Mouse (Mus musculus): ENCODE results near the gene Slc28a1.
A peak's percentile ranks its signal among the peaks of the same experiment; 100 is the strongest.

Gene Slc28a1

DNA sequence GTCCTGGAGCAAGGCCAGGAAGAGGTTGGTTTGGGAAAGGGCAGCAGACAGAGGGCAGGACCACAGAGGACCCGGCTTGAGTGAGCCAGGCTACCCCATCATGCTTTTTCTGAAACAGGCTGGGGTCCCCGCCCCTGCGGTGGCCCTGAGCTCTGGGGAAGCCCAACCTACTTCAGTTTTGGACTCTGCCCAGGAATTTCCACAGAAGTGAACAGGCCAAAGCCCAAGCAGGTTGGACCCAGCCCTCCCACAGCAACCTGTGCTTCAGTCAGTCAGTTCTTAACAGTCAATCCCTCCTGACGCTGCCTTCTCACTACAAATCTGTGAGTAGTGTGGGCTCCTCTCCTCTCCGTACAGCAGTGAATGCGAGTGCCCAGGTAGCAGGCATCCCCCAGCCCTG lies at the start of gene Slc28a1:
Gene Slc28a1, plus strand, starts transcription at position 245 of the 400 bp plus-strand sequence.
- no peak for DNase-seq (ENCODE audit: low spot score)

DNA sequence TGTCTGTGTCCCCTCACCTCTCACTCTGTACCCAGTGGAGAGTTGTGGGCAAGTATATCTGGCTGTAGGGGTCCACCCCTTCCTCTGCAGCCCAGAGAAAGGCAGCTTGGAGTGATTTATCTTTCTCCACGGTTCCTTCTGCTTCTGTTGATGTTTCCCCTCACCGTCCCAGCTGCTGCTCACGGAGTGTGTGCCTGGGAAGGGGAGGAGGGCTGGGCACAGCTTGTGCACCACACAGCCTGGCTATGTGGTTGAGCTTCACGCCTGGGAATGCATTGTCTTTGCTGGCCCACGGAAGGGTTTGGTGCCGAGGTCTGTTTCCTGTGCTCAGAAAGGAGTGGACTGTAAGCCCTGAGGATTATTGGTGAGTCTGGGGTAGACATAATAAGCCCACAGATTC lies 47.9 kb upstream of the Slc28a1 start:
- no peak for DNase-seq (ENCODE audit: low spot score)

DNA sequence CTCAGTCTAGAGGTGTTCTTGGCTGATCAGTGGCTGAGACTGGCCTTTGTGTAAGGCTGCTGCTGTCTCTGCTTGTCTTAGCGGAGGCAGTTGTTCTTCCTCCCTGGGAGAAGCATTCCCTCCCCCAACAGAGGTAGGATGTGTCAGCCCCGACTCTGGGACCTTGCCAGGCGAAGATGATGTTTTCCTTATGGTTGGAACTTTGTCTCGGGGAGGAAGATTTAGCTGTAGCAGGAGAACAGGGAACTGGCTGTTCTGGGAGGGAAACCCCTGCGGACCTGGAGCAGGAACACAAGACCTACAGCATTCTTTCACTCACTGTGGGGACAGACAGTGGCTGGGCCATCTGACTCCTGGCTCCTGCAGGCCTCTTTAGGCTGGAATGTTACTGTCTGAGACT lies 42.1 kb upstream of the Slc28a1 start:
- peak; percentile 68 for DNase-seq (ENCODE audit: low spot score)

DNA sequence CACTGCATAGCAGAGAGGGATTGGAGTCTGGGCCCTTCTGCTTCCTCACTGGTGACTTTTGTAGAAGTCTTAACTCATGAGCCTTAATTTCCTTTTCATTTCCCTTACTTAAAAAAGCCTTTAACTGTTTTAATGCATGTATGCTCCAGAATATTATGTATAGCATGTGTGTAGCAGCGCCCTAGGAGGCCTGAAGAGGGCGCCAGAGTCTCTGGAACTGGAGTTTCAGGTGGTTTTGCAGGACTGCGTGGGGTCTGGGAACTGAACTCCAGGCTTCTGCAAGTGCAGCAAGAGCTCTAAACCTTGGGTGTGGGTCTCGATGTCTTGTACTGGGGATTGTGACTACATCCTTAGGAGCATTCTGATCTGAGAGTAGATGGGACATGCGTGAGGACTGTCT lies 41.3 kb upstream of the Slc28a1 start:
- no peak for DNase-seq (ENCODE audit: low spot score)

DNA sequence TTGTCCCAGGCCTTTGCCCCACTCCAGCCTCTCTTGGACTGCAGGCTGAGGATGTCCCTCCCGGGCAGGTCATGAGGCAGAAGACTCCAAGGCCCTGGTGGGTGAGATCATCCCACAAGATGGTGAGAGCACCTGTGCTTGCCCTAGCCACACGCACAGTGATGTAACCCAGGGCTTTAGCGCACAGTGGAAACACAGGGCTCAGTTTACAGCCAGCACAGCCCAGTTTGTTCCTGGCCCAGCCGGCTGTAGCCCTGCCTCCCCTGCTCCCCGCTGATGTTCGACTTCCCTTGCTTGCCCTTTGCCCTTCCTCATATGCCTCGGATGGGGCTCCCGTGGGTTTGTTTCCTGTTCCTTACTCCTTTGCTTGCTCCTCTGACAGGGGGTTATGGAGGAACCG lies 40.1 kb upstream of the Slc28a1 start:
- DNase-seq (ENCODE audit: low spot score): no peak

DNA sequence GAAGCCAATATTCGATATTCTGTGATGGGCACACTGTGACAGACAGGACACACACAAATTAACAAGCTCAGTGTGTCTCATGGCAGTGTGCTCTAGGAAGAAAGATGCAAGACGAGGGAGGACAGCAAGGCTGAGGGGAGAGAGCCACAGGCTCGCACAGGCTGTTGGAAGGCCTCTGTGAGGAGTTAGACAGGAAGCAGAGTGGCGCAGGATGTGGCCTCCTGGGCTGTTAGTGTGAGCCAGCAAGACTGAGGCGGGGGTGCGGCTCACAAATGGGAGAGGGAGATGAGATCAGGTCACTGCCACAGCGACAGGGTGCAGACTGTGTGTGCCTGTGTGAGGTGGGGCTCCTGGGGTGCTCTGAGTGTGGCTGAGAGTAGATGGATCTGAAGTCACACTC lies 39.3 kb upstream of the Slc28a1 start:
- DNase-seq (ENCODE audit: low spot score): no peak

DNA sequence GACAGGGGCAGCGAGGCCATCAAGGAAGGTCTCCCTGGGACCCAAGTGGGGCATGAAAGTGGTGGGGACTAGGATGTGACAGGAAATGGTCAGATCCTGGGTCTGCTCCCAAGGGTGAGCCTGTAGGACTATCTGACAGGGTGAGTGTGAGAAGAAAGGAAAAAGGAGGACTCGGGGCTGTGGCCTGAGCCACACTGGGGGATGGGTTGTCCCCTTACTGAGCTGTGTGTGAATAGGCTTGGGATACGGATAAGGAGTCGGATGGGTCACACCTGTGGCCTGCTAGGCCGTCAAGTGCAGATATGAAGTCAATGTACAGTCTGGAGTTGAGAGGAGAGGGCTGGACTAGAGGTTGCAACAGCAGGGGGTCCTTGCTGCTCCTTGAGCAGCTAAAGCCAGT lies 38.9 kb upstream of the Slc28a1 start:
- DNase-seq (ENCODE audit: low spot score): no peak

DNA sequence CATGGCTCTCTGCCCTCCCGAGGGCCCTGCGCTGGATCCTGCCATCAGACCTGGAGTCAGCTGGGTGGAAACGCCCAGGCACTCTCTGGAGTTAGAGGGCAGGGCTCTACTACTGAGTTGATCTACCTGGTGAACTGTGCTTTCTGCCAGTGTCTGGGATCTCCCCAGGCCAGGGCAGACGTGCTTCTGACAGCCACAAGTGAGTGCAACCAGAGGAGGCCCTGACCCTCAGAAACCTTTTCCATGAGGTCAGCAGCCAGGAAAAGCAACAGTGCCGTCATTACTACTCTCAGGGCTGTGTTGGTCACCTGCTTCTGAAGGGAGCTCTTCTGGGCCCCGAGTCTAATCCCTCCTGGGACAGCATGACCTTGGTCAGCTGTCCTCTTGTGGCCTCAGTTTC lies 37.6 kb upstream of the Slc28a1 start:
- no peak for DNase-seq (ENCODE audit: low spot score)

DNA sequence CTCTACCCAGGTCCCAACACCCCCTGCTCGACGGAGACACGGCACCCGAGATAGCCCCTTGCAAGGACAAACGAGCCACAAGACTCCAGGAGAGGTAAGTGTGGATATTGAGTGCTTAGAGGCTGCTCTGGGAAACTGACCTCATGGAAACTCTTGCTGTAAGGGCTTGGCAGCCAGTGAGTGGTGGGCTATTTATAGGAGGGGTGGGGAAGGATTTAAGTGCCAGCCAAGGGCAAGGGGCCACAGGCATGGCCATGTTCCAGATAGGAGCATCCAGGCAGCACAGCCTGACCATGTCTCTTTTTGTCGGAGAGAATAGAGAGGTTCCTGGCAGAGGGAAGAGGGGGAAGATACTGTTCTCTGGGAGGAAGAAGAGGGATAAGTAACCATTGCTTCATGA lies 35.9 kb upstream of the Slc28a1 start:
- no peak for DNase-seq (ENCODE audit: low spot score)

DNA sequence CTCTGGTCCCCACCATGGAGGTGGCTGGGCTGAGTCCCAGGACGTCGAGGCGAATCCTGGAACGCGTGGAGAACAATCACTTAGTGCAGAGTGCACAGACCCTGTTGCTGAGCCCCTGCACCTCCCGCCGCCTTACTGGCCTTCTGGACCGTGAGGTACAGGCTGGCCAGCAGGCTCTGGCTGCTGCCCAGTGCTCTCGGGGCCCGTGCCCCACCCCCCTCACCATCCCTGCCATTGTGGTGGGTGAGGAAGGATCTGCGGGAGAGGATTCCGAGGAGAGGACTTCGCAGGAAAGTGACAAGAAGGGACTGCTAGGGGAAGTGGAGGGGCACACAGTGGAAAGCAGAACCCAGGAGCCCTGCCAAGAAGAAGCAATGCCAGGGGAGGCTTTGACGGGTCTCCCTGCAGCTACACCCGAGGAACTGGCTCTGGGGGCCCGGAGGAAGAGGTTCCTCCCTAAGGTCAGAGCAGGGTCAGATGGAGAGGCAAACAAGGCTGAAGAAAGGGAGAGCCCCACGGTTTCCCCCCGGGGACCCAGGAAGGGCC lies 21.1 kb upstream of the Slc28a1 start:
- DNase-seq (ENCODE audit: low spot score): no peak

DNA sequence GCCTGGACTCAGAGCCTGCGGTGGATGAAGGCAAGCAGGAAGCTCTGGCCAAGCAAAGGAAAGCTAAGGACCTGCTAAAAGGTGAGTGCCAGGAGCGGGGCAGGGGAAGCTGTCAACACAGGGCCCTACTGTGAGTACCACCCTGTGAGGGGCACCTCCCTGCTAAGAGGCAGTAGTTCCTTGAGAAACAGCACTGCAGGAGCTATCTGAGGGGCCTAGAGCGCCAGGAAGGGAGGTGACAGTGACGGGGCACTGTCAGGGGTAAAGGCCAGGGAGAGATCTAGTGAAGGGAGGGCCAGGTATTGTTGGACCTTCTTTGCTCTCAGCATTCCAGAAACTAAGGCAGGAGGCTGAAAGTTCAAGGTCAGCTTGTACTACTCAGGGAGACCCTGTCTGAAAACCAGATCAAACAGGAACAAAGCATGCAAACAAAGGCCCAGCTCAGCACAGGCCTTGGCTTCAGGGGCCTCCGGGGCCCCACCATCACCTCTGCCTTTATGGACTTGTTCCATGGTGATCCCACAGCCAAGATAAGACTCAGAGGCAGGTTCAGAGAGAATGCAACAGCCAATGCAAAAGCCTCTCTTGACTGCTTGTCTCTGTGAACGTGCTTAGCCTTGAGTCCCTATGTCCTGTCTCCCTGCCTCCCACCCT lies 20.4 kb upstream of the Slc28a1 start:
- no peak for DNase-seq (ENCODE audit: low spot score)

DNA sequence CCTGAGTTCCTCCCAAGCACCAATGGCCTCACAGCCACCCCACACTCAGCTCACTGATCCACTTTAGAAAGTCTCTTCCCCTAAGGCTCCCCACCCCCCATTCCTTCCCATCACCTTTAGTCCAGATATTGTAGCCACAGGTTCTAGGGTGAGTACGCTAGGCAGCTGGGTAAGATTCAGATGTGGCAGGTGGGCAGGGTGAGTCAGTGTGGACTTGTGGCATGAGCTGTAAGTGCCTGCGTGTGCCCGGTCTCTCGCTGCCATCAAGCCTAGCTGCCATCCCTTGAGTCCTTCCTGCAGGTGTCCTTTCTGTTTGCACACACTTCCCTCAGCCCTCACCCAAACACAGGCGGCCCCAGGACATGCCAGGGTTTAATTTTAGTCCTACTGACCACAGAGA lies 14.3 kb upstream of the Slc28a1 start:
- DNase-seq (ENCODE audit: low spot score): no peak

DNA sequence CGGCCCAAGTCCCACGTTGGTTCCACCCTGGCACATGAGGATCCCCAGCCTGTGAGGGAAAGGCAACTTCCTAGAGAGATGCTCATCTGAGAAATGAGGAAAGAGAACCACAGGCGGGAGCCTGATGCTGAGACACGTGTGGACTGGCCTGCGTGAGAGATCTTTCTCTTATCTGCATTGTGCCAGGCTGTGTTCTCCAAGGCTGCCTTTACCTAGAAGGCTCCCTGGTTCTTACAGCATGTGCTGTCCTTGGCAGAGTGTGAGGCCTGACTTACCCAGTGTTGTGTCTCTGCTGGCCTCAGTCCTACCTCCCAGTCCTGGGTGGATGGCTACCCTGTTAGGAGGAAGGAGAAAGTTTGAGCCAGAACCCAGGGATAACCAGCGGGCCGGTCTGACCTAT lies 11.7 kb upstream of the Slc28a1 start:
- no peak for DNase-seq (ENCODE audit: low spot score)

DNA sequence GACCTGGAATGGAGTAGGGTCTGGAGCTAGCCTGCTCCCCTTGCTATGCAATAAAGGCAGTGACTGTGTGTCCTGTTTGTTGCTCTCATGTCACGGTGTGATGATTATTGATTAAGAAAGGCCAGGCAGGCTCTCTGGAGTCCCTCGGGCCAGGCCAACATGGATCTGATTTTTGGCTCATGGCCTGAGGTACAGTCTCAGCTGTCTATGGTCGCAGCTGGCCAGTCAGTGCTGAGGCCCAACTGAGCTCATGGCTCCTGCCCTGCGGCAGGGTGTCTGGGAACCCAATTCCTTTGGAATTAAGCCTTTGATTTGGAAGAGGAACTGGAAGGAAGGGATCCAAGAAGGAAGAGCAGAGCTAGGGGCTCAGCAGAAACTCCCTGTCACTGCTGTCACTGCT lies 9.1 kb upstream of the Slc28a1 start:
- no peak for DNase-seq (ENCODE audit: low spot score)

DNA sequence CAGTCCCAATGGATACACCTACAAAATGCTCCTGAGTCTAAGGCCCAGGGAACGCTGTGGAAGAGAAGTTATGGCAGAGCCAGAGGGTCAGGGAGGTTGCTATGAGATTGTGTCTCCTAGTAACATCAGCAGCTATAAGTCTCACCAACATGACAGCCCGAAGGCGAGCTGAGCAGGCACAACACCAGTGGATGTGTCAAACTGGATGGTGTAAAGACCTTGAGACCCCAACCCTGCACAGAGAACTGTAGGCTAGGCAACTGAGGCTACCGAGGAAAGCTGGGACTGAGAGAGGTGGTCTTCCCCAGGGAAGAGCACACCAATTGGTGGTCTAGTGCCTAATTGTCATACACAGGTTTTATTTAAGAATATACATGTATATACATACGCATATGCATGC lies 6.4 kb upstream of the Slc28a1 start:
- no peak for DNase-seq (ENCODE audit: low spot score)

DNA sequence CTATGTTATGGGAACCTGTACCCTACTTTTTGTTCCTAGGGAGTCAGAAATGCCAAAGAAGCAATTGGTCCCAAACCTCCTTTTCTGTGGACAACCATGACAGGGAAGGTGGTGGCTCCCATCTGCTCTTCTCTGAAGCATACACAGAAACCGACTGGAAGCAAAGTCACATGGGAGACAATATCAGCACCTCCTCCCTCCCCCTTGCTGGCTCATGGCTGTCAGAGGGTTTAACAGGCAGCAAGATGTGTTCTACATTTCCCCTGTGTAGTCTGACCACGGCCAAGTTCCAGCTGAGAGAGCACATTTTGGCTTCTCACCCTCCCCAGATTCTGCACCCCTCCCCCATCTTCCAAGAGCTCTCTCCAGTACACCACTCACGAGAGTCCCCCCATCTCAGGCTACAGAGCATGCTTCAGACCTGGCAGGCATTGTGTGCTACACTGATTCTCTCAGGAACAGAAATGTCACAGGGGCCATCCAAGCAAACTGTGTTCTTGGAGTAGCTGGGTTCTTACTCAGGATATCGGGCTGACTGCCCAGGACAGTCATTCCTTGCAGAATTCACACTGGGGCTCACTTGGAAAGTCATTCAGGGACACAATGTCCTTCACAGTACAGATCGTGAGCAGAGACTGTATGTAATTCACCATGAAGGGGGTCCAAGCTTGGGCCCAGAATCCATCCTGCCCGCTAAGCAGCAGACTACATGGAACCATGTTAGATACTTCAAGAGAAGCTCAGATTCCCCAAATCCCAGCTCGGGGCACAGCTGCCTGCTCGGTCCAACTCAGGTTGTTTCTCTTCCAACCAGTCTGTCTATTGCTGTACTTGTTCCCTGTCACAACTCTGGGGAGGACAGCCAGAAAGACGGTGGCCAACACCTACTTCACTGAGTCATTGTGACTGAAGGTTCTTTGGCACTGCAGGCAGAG lies 4.6 kb upstream of the Slc28a1 start:
- peak; percentile 76 for DNase-seq (ENCODE audit: low spot score)

DNA sequence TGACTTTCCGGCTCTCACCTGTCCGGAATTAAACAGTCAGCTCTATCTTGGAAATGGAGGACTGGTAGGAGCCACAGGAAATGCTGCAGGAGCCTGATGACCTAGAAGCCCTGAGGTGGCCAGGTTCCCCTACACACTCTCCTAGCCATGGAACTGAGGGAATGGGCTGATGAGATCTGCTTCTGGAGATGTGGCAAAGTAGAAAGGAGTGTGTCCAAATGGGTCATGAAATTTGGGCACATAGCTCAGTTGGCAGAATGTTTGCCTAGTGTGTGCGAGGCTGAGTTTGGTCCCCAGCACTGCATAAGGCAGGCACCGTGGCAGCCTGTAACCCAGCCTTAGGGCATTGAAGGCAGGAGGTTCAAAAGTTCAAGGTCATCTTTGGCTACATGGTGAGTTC lies 3.8 kb upstream of the Slc28a1 start:
- no peak for DNase-seq (ENCODE audit: low spot score)

DNA sequence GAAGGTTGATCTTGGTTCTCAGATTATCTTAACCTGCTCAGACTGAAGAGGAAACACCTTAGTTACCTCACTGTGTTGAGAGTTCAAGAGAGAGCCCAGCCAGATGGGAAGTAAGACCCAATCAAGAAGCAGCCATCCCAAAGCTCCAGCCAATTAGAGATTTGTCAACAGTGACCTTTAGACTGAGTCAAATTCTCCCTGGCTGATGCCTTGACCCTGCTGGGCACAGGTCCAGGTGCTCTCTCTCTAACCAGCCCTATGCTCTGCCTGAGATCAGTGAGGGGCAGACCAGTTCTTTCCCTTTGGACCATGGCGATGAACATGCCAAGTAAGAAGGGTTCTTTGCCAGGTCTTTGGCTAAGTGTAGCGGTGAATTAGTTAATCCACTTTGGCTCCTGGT lies 2.9 kb upstream of the Slc28a1 start:
- DNase-seq (ENCODE audit: low spot score): no peak

DNA sequence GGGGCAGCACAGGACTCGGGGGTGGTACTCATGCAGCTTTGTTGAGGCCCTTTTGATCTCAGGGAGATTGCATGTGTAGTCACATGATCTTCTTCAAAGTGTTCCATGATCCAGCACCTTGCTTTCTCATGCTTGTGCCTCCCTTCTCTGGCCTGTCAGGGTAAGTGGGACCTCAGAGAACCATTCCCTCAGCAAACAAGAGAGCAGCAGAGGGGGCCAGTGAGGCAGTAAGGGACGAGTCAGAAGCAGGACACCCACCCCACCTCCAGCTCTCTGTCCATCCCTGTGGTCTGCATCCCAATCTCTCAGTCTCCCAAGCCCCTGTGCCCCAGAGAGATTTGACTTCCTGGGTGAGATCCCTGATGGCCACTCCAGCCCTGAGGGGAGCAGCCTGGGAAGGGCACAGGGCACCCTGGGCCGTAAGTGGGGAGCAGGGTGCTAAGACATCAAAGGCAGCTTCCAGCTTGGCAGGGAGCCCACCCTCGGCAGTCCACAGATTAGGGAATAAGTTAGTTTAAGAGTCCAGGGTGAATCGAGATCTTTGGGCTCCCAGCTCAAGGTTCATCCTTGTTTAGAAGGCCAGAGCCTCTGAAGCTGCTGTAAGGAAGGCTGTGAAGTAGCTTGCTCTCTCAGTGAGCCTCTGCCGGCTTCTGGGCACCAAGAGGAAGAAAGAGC lies 1.8 kb upstream of the Slc28a1 start:
- DNase-seq (ENCODE audit: low spot score): no peak

DNA sequence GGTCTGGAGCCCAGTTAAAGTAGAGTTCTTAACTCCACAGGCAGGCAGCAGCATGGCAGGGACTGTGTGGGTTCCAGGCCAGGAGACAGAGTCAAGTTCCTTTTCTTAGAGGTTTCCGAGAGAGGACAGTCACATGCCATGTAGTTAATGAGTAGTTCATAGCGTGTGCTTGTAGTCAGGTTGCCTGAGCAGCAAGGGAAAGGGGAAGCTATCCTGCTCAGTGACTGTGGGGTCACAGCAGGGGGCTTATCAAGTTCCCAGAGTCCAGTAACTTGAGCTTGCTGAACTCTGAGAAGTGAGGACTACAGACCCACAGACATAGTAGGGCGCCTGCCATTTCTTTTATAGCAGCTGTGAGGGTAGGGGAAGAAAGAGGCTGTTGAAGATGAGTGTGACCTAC lies 6.5 kb downstream of the Slc28a1 start:
- DNase-seq (ENCODE audit: low spot score): no peak

DNA sequence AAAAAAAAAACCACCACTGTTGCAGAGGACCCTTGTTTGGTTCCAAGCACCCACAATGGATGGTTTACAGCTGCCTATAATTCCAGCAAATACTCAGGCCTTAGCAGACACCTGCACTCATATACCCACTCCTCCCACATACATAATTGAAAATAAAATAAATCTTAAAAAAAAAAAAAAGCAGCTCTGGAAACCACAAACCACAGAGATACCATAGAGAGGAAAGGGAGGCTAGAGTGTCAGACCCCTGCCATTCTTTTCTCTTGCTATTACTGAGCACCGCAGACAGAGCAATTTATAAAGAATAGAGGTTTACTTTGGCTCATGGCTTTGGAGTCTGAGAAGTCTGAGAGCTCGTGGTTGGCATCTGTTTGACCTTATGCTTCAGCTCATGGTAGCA lies 8.2 kb downstream of the Slc28a1 start:
- DNase-seq (ENCODE audit: low spot score): no peak

DNA sequence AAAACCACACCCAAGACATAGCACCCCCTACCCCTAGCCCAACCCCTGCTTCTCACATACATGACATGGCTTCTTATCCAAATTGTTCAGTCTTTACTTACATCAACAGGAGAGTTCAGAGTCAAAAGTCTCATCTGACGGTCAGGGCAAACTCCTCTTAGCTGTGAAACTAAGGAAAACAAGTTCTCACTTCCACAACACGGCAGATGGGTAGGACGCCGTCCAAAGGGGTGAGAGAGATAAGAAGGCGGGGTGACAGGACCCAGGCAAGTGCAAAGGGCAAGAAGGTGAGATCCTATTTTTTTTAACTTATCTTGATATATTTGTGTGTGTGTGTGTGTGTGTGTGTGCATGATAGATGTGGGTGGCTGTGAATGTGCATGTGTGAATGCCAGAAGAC lies 9.0 kb downstream of the Slc28a1 start:
- DNase-seq (ENCODE audit: low spot score): no peak

DNA sequence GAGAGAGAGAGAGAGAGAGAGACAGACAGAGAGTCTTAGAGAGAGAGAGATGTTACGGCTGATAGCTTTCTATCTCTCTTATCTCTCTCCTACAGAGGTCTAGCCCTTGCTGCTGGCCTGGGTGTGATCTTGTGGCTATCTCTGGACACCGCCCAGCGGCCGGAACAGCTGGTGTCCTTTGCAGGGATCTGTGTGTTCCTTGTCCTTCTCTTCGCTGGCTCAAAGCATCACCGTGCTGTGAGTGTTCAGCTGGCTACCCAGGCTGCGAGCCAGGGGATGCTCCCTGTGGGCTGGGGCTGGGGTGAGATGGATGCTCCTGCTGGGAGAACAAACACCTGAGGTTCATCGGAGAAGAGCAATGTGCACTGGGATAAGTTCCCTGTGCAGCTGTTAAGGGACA lies 10.2 kb downstream of the Slc28a1 start:
- DNase-seq (ENCODE audit: low spot score): peak; percentile 53
